Mouse (Mus musculus) urinary bladder, postnatal 14 days (tissue): ENCODE measurements around the gene Disc1.
A peak's percentile ranks its signal among the peaks of the same experiment; 100 is the strongest.

Experiments
- DNase-seq: peaks from one replicate; pipeline ENCODE4 v3.0.0; 2021; ENCODE audit warnings: low spot score

The Disc1 gene

DNA sequence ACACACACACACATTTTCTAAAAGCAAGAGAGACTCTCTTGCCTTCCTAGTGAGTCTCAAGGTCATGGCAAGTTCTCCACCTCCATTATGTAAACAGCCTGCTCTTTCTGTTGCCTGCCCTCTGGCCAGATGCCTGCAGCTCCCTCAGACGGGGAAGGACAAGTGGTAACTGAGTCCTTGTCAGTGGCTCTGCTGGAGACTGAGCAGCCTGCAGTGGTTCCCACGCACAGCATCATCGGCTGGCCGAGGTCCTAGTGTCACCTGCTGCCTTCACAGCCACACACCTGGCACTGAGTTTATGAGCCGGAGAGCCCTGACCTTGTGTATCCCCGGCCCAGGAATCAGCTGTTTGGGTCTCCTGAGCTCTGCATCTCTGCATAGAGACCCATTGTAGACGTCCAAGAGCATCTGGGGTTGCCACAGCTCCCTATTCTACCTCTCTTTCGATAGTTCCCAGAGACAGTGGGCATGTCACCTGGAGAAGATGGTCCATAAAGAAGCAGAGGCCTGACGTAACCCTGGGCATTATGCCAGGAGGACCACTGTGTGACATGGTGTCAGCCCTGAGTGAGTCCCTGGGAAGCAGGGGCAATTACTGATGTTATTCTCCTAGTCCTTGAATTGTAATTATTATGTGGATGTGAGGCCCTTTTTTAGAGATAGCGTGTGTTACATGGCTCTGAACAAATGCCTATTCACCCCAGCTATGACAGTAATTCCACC, 169.2 kb downstream of the Disc1 start:
- no peak for DNase-seq

DNA sequence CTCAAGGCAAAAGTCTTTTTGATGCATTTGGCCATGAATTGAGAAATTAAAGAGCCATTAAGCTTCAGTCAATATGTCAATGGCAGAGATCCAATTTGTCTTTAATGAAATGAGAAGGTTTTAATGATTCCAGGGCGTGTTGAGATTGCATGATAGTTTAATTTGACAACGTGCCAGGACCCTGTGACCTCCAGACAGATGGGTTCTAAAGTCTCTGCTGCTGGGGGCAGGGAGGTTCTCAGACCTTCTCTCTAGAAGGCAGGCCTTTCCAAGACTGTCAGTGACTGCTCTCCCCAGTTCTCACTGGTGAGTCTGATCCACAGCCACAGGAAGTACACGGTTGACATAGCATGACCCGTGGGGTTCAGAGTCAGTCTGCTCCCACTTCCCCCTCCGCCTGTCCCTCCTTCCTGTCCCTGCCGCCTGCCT, 170.3 kb downstream of the Disc1 start:
- no peak for DNase-seq

DNA sequence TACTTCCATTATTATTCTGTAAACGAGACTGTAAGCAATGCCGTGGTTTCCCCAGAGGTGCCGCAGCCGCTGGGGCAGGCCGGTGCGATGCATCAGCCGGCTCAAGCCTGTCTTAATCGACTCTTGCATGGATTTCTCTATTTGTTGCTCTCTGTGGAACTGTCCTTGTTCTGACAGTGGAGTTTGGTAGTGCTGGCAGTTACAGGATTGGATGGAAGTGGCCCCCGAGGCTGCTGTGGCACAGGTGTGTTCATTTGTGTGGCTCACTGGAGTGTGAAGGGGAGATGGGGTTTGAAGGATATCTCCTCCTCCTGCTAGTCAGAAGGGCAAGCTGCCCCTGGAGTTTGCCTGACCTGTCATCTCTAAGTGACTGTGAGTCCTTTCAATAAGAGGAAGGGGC, 171.3 kb downstream of the Disc1 start:
- DNase-seq: no peak

DNA sequence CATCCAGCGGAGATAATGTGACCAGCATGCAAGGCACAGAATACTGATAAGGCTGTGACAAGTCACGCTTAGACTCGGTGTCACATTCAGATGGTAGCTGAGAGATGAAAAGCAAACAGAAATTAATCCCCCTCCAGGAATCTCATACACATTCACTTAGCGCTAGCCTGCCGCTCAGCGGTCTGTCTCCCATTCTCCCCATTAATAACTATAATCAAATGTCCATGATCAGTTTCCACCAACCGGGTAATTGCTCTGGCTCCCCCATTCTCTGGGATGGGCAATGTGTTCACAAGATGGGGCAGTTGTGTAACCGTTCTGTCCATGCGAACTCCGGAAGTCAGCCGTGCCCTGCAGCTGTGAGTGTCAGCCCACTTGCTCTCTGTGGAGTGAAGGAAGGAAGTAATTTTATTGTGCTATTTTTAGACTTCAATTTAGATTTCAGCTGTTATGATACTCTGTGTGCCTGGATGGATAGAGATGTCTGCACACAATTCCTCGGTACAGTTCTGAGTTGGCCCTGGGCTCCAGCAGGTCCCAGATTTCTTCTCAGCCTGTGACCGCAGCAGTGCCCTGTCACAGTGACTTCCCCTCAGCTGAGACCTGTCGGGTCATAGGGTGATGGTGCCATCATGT, 173.1 kb downstream of the Disc1 start:
- no peak for DNase-seq

DNA sequence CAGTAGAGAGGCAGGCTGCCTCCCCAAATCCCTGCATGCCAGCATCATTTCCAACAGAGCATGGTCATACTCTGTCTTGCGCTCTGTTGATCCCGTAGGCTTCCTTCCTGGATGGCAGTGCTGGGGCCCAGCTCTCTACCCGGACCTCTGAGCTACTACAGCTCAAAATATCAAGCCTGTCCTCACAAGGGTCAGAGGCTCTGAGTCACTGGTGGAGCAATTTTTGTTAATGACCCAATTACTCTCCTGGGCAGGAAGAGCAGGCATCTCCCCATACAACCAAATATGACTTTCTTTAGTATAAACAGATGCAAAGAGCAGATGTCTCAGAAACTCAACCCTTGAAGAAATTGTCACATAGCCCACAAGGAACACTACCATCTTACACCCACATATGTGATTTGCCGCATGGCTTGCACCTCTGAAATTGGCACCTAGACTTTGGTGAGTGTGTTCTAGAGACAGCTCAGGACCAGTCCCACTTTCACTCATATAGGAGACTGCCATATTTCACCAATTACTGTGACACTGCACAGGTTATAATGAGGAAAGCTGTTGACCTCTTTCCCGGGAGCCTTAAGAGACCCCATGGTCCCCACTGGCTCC, 176.6 kb downstream of the Disc1 start:
- no peak for DNase-seq

DNA sequence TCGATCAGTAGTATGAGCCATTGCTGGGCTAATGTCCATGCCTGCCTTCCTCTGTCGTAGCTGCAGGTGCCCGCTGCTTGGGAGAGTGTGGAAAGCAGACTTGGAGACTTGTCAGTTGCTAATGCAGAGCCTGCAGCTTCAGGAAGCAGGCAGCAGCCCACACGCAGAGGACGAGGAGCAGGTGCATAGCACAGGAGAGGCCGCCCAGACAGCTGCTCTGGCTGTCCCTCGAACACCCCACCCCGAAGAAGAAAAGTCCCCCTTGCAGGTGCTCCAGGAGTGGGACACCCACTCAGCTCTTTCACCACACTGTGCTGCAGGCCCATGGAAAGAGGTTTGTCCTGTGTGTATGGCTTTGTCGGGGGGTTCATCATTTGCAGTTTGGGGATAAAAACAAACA, 178.7 kb downstream of the Disc1 start:
- DNase-seq: no peak

DNA sequence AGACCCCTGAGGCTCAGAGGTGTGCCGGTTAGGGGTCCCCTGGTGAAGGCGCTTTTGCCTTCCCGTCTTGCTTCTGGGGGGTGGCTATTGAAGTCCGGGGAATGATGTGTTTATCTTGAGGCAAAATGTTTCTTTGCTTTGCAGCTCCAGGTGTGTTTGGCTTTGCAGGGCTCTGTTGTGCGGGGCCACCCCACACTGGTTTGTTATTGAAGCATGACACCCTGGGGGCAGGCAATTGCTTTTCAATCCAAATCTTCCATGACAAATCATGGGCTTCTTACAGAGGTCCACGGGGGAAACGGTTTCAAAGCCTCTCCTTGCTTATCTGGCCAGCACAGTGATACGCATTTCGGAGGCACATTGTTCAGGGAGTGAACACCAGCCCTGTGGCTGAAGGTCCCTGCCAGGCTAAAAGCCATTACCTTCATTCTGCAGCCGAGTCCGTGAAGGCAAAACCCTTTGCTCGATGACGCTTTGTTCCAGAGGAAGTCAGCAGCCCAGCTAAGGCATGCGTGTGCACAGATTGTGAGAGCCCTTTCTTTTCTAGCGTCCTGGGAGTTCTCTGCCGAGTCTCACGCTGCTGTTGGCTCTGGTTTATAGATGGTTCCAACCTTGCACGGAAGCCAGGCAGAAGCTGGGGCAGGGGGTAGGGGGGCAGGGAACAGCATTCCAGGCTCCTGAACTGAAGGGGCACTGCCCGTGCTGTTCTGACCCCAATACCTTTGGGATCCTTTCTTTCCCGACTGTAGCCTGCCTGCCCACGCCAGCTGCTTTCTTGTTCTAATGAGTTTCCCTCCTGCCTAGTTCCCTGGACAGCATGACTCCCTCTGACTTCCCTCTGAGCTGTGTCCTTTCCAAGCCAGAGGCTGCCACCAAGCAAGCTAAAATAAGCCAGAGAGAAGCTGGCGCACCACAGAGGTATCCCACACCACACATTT, 182.2 kb downstream of the Disc1 start:
- DNase-seq: no peak

DNA sequence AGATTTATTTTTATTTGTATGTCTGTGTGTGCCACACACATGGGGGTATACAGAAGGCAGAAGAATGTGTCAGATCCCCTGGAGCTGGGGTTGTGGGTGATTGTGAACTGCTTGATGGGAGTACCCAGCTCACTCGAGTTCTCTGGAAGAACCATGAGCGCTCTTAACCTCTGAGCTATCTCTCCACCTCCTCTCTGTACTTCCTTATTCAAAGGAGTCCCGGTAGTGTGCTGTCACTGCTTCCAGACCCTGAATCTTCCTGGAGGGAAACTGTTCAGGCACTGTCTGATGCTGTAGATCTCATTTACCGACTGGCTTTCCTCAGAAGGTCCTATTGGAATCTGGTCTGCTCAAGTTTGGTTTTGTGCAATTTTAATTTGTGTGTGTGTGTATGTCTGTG, 186.8 kb downstream of the Disc1 start:
- no peak for DNase-seq

DNA sequence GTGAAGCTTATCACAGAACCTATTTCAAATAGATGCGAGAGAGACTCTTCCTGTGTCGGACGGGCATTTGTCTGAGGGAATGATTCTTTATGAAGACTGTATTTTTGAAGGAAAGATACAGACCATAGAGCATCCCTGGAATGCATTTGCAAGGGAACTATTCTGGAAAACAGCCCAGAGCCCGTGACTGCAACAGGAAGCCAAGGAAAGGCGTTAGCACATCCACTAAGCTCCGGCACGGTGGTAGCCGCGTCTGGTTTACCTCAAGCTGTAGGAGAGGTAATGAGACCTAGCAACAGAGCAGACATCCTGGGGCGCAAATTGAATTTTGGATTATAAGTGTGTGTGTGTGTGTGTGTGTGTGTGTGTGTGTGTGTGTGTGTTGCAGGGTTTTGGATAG, 188.4 kb downstream of the Disc1 start:
- DNase-seq: peak; percentile 35

DNA sequence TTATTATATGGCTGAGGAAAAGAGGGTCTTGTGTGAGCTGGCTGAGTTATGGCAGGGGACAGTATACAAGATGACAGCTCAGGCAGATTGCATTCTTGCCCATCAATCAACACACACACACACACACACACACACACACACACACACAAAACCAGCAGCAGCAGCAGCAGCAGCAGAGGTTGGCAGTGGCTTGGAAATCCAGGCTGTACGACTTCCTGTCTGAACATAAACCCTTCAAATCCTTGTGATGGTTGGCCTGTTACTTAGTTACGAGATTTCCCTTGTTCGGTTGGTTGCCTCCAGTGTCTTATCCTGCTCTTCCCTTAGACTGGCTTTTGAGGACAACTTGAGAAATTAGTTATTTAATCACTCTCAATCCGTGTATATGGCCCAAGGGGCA, 188.9 kb downstream of the Disc1 start:
- DNase-seq: no peak

DNA sequence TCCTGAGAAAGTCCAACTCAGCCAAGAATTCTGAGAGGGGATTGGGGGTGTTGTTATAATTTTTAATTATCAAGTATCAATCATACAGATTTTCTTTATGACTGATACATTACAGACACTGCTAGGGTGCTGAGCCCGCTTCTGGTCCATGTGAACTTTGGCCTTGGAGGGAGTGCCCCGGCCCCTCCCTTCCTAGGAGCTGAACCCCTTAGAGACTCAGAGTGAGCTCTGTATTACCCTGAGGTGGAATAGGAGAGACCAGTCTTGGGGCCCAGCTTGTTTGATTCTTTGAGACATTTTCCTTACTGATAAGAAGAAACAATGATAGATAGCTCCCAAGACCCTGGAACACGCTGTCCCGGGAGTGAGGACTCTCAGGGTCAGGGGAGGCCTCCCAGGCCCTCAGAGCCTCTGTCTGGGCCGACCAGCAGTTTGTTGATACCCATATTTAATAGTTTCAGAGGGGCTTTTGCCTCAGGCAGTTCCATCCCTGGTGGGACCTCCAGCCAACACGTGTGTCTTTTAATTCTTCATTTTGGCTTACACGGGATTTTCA, 192.8 kb downstream of the Disc1 start:
- DNase-seq: no peak

DNA sequence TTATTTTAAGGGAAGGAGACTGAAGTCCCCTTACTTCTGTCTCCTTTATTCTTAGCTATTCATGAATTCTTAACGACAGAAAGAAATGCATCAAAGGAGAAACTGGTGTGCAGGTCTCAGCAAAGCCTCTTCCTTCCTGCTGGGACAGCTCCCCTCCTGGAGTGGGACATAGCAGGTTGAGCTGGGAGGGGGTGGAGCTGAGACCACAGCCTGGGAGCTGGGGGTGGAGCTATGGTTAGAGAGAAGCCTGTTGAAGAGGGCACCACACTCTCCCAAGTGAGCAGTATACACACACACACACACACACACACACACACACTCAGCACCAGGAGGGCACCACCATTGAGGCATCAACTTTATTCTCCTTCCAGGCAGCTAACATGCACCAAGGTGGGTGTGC, 193.4 kb downstream of the Disc1 start:
- DNase-seq: no peak

DNA sequence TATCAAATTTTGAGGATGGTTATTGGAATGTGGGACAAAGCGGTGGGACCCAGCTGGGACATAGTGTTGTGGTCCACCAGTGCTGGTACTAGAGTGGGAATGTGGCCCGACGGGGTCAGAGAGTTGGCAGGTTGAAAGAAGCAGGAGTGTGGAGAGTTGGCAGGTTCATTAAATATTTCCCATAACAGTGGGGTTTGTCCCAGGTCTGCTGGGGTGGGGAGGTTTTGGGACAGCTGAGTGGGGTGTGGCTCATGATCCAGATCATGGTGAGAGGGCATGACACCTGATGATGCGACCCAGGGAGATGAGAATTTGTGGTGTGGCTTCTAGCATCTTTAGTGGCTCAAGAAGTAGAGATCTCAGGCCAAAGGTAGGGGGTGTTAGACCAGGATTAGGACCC, 199.0 kb downstream of the Disc1 start:
- no peak for DNase-seq

DNA sequence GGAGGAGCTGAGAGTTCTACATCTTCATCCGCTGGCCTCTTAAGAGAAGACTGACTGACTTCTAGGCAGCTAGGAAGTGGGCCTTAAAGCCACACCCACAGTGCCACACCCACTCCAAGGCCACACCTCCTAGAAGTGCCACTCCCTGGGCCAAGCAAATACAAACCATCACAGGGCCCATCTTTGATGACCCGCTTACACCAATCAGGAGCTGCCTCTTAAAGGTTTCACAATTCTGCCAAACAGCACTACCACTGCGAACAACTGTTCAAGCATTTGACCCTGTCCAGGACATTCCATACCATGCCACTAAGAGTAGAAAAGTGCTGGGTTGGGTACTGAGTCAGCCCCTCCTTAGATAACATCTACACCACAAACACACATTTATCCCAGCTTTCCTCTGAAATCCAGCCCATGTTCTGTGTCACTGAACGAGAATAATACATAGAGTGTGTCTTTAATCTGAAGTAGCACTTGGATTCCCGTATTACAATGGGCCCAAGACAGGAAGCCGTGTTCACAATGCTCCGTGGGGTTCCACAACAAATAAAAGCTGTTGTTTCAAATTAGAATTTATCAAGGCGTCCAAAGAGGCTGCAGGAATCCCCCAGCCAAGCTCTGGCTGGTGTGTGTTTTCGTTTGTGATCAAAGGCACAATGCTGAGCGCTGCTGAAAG, 199.6 kb downstream of the Disc1 start:
- DNase-seq: no peak

DNA sequence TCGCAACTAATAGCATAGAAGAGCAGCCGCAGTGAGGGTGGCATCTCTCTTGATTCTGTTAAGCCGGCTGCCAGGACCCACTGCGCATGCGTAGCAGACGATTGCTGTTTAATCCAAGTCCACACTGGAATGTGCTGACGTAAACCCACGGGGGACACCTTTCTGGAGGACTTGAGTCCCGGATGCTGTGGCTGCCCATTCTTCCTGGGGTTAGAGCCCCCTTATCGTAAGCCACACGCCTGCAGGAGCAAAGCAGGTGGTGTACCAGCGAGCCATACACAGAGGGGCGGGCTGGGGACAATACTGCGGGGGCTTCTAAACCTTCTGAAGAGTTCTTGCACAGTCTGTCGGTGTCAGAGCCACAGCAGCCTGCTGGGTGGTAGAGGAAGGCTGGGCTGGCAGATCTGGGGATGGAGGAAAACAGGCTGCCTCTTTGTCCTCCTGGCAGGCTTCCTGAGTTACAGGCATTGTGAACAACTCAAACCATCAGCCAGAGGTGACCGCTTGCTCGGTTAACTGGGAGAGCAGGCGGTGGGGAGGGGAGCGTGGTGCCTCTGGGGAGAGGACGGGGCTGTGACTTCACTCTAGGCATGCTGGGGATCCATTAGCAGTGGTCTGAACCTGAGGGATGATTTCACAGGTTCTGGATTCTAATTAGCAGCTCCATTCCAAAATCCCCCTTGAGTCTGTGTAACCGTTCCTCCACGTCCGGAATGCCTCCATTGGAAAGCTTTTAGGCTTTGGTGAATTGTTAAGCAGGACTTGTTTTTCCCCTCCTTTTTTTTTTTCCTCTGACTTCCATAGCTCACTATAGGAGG, 200.4 kb downstream of the Disc1 start:
- DNase-seq: peak; percentile 82

DNA sequence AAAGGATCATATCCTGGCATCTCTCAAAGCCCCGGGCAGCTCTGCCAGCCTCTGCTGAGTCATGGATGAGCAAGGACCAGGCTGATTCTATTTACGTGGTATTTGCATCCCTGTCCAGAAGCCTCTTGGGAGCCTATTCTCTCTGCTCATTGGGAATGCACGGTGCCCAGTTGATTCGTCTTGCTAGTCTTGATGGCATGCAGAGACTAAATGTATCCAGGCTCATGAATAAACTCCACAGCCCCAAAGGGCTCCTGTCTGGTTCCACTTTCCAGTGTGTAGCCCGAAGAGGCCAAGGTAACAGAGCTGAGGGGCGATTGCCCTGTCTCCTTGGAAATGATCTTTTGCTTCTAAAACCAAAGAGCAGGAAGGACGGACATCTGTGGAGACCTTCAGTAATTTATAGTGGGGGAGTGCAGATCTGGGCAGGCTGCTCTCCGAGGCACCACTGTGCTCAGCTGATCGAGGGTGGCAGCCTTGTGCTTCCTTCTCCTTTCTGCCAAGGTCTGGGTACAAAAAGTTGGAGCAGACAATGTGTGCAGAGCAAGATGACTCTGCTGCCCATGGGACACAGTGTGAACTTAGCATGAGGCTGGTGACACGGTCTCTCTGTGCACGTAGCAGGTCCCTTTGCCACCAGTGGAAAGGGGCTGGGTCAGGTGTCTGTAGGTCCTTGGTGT, 201.2 kb downstream of the Disc1 start:
- DNase-seq: peak; percentile 23

DNA sequence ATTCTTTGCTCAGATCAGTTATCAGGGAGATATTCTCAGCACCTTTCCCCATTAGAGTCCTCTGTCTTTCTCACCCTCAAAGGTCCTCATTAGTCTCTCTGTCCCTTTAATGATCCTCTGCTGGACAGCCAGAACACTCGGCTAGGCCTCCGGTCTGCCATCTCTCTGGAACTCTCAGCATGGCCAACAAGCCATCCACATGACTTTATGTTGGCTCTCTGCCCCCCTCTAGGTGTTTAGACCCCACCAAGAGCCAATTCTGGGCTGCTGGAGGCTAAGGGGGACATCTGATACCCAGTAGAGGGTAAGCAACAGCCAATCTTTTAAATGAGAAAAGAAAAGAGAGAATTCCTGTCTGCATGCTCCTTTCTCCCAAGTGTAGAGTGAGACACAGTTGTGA, 203.7 kb downstream of the Disc1 start:
- DNase-seq: no peak

DNA sequence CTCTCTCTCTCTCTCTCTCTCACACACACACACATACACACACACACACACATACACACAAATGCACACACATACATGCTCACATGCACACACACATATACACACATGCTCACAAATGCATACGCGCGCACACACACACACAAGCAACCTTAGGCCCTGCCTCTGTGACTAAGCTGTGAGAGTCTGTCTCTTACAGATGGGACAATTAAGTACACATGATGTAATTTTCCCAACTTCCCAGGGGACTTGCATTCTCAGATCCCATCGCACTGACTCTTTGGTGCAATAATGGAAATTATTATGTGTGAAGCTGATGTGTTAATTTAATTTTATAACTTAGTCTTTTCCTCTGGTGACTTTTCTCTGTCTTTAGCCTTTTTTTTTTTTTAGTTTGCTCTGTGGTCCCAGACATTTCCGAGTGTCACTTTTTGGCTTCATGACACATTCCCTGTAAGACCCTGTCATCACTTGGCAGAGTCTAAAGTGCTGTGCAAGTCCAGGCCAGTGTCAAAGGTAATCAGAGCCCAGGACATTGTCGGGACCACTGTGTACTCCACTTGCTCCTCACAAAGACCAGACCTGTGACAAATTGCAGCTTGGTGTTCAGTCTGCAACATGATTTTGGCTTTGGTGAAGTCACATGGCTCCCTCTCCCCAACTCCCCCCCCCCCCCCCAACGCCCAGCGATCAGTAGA, 205.0 kb downstream of the Disc1 start:
- no peak for DNase-seq

DNA sequence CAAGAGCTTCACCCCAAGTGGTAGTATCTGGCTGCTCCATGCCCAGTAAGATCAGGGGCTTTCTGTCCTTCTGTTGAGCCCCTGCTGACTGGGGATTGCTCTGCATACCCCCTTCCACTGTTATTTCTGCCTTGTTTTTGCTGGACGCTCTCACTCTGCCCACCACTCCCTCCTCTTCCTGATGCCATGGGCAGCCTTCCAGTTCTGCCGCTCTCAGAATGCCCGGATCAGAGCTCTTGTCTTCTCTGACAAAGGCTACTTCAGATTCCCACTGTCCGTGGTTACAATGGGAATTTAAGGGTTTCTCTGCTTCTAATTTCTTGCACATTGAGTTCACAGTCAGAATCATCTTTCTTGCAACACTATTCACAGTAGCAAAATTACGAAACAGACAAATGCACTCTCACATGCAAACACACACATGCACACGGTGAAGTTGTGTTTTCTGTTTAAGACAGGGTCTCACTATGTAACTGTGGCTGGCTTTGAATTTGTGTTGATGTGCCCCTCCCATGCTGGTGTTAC, 214.2 kb downstream of the Disc1 start:
- DNase-seq: no peak
